Mouse (Mus musculus) stomach, embryonic 16.5 days (tissue): ENCODE results near the gene Rpl22. TPM values are rescaled to one million over a fixed set of nuclear protein-coding genes. Genes with fewer than 3 reads are reported as not detected.

Experiments
- ATAC-seq: fragments of 200-750 bp; cut with Nextera tagmentation; 2 replicates; pipeline ENCODE4 v1.8.0; 2017; ENCODE audit warnings: moderate number of reproducible peaks, moderate TSS enrichment; ENCODE audit not compliant: insufficient read depth, low FRiP score
- H3K27ac ChIP-seq: fragments of 300-500 bp; sonication (generic); 2 replicates; pipeline ENCODE4 v1.5.1; 2014; ENCODE audit warnings: low read length
- H3K27me3 ChIP-seq: fragments of 300-500 bp; sonication (generic); 2 replicates; pipeline ENCODE4 v1.6.1; 2014; ENCODE audit warnings: low read length, control low read depth, mixed read lengths; ENCODE audit not compliant: control insufficient read depth, insufficient read depth
- H3K36me3 ChIP-seq: fragments of 300-500 bp; sonication (generic); 2 replicates; pipeline ENCODE4 v1.6.1; 2014; ENCODE audit warnings: low read length; ENCODE audit not compliant: control insufficient read depth, insufficient read depth
- H3K4me1 ChIP-seq: fragments of 300-500 bp; sonication (generic); 2 replicates; pipeline ENCODE4 v1.6.1; 2014; ENCODE audit warnings: low read length, control low read depth, mixed read lengths; ENCODE audit not compliant: control insufficient read depth, insufficient read depth
- H3K4me2 ChIP-seq: fragments of 300-500 bp; sonication (generic); 2 replicates; pipeline ENCODE4 v1.6.1; 2014; ENCODE audit warnings: low read depth, low read length, mixed read lengths
- H3K4me3 ChIP-seq: fragments of 300-500 bp; sonication (generic); replicated peaks from 2 replicates; pipeline ENCODE4 v1.5.1; 2014; ENCODE audit warnings: mild to moderate bottlenecking, low read length
- H3K9ac ChIP-seq: fragments of 300-500 bp; sonication (generic); 2 replicates; pipeline ENCODE4 v1.6.1; 2014; ENCODE audit warnings: low read length
- H3K9me3 ChIP-seq: fragments of 300-500 bp; sonication (generic); replicated peaks from 2 replicates; pipeline ENCODE4 v1.6.1; 2016; ENCODE audit warnings: low read length, control low read depth; ENCODE audit not compliant: control insufficient read depth
- WGBS: fragments of 180-500 bp; shearing (Covaris S2); extraction: QIAGEN DNeasy Blood & Tissue Kit; methylation state at CpG from one replicate; pipeline ENCODE4 v1.1.7; 2014; 5-methylcytosine and 5-hydroxymethylcytosine counted together
- polyA plus RNA-seq: library from polyadenylated mRNA; unstranded; fragments of >200 nt; fragmentation: Nextera tagmentation; extraction: Ambion mirVana; gene quantifications from 2 replicates; pipeline ENCODE4 v1.2.1, GENCODE M21; 2015

Rpl22 gene
- polyA plus RNA-seq, 1 experiment from 2014 or later: 377 TPM

DNA sequence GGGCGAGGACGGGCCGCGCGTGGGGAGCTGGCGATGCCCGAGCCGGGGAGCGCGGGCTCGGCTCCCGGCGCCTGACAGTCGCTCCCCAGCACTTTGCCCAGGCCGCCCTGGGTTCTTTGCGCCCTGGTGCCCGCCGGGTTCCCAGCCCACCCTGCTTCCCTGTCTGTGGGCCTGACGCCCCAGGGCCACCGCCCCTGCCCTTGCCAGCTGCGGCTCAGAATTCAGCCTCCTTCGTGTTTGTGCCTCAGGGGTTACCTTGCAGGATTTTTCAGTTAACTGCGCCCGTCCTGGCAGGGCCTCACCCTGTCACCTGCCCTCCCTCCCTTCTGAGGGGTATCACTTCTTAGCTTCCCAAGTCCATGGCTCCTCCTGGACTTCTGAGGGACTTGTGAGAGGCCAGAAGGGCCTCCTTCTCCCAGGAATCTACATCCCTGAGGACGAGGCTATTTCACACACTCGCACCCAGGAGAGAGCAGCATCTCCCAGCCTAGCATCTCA lies 13.8 kb downstream of the Rpl22 start:
- Histone ChIP-seq H3K4me3 (peak overlapping the region; percentile 51), H3K9me3 (no peaks in the 10 kb centered on the region), H3K27ac (no peak overlapping the region), H3K4me1 (0 out of 2 replicates have a peak, but pooled peaks cover 6% of the 10 kb centered on the region), H3K27me3 (peaks cover 39% of the 10 kb centered on the region), H3K9ac (peak overlapping the region; percentile 62), H3K36me3 (no peaks in the 10 kb centered on the region), H3K4me2 (peak overlapping the region; percentile 98)
- 4% methylated on average over 24 of the region's 26 CpGs for WGBS
- ATAC-seq: no peak

DNA sequence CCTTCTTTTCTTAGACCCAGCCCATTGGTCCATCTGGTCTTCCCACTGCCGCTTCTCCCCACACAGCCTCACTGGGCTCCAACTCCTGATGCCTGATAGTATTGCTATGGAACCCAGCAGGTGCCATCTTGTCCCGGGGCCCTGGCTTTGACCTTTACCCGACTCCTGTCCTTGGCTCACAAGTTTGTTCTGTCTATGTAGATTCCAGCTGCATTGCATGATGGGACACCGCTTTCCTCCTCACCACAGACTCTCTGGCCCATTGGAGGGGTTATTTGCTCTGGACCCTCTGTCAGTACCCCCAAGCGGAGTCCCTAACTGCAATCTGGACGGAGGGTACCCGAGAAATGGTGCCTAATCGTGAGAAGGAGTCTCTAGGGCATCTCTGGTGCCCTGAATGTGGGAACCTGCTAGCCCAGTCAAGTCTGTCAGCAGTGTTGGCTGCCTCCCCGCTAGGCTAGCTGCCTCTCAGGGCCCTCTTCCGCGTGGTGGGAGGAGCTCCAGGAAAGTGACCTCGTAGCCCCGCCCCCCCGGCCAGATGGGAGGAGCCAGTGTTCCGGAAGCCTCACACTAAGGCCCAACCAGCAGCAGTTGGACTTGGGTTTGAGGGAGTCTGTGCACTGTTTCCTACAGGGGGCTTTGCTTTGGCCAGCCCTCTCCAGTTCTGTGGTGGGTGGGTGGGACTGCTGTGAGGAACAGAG lies 15.2 kb downstream of the Rpl22 start:
- peaks cover 39% of the 10 kb centered on the region for H3K27me3 ChIP-seq
- H3K27ac ChIP-seq: no peak overlapping the region
- 38% methylated on average over 15 of the region's 15 CpGs for WGBS
- H3K4me1 ChIP-seq: peaks cover 16% of the 10 kb centered on the region; the same call in 1 of the 2 replicates
- no peak overlapping the region for H3K4me2 ChIP-seq
- no peaks in the 10 kb centered on the region for H3K9me3 ChIP-seq
- ATAC-seq: no peak
- H3K4me3 ChIP-seq: no peak overlapping the region
- no peaks in the 10 kb centered on the region for H3K36me3 ChIP-seq
- H3K9ac ChIP-seq: no peak overlapping the region

DNA sequence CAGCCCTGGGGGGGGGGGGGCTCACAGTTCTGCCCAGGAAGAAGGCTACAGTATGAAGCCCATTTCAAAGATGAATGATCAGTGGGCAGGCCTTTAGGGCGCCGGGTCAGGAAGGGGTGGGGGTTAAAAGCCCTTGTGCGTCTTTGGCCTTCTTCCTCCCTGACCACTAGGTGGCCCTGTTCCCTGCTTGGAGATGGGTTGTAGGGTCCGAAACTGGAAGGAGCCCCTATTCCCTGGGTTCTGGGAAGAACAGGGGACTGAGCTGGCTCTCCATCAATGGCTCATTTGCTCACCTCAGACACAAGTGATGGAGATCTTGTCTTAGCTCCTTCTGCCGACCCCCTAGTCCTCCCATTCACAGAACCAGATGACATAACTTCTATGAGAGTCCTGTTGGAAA lies 17.8 kb downstream of the Rpl22 start:
- Histone ChIP-seq H3K27me3 (peaks cover 30% of the 10 kb centered on the region), H3K4me3 (no peak overlapping the region), H3K9me3 (no peaks in the 10 kb centered on the region), H3K4me2 (no peak overlapping the region), H3K4me1 (peaks cover 16% of the 10 kb centered on the region; the same call in 1 of the 2 replicates), H3K36me3 (no peaks in the 10 kb centered on the region), H3K27ac (no peak overlapping the region), H3K9ac (no peak overlapping the region)
- ATAC-seq: no peak
- 15% methylated on average over 5 of the region's 5 CpGs for WGBS

- H3K9me3 ChIP-seq: no peaks in the 10 kb centered on the region
- ATAC-seq: no peak
- H3K36me3 ChIP-seq: no peaks in the 10 kb centered on the region
- peaks cover 17% of the 10 kb centered on the region for H3K27me3 ChIP-seq
- H3K4me1 ChIP-seq: peaks cover 11% of the 10 kb centered on the region; the same call in 1 of the 2 replicates
- H3K4me3 ChIP-seq: no peak overlapping the region
- H3K9ac ChIP-seq: no peak overlapping the region
- H3K27ac ChIP-seq: no peak overlapping the region
- no peak overlapping the region for H3K4me2 ChIP-seq
- WGBS: 41% methylated on average over 7 of the region's 7 CpGs
Observed at GRCm38 (mm10) chr4:152344651-152345050, 19.1 kb downstream of the Rpl22 start.

- H3K9me3 ChIP-seq: no peaks in the 10 kb centered on the region
- H3K9ac ChIP-seq: 0 out of 2 replicates have a peak overlapping the region, but pooled peaks have one; percentile 11
- H3K36me3 ChIP-seq: no peaks in the 10 kb centered on the region
- peaks cover 10% of the 10 kb centered on the region for H3K27me3 ChIP-seq
- H3K4me3 ChIP-seq: no peak overlapping the region
- peak; percentile 26; the same call in 1 of the 2 replicates for ATAC-seq
- no peak overlapping the region for H3K27ac ChIP-seq
- WGBS: 37% methylated on average over 7 of the region's 7 CpGs
- H3K4me2 ChIP-seq: no peak overlapping the region
- H3K4me1 ChIP-seq: peaks cover 11% of the 10 kb centered on the region; the same call in 1 of the 2 replicates
Observed at GRCm38 (mm10) chr4:152345120-152345889, 19.8 kb downstream of the Rpl22 start.

DNA sequence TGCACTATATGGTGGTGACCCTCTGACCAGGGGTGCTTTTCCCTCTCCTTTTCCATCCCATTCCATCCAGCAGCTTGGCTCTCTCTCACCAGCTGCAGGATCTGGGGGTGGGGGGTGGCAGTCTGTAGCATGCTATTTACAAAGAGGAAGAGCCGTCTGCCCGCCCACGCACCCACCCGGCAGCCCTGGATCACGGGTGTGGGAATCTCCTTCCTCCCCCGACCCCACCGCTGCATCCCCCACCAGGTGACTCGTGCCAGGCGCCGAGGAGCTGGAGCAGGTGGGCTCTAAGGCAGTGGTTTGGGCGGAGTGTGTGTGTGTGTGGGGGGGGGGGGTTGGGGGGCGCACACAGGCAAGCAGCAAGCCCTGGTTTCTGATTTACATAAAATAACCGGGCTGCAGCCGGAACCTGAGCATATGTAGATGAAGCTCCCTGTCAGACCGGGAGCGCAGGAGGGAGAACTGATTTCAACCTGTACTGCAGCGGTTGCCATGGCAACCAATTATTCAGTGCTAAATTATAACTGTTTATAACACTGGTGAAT lies 24.4 kb downstream of the Rpl22 start:
- Histone ChIP-seq H3K9ac (no peak overlapping the region), H3K4me3 (no peak overlapping the region), H3K36me3 (no peaks in the 10 kb centered on the region), H3K4me2 (no peak overlapping the region), H3K4me1 (peaks cover 6% of the 10 kb centered on the region; the same call in 1 of the 2 replicates), H3K27ac (no peak overlapping the region), H3K27me3 (peaks cover 14% of the 10 kb centered on the region; the same call in 1 of the 2 replicates), H3K9me3 (no peaks in the 10 kb centered on the region)
- no peak for ATAC-seq
- WGBS: 6% methylated on average over 17 of the region's 17 CpGs

DNA sequence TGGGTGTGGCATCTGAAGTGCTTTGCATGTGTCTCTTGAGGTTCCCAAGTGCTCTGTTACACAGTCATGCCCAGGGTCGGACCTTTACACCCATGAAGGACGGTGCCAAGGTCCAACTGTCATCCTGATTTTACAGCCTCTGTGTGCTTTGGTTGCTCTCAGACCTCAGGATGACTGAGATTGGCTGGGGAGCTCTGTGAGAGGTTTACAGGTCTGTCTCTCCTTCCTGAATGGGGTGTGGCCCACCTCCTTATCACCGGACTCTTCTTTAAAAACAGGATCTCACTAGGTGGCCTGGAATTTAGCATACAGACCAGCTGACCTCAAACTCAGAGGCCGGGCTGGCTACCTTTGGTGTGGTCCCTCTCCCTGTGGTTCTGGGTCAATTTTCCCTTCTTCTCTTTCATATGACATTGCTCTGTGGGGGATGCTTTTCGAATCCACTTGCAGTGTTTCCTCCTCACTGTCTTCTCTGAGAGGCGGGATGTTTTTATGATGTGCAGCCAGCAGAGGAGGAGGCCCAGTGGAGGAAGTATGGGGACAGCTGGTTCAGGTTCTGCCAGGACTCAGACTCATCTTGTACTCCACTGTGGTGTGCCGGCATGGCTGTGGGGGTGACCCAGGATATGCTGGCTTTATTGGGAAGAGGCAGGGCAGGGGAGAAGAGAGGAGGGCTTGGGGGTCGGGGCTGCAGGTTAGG lies 25.3 kb downstream of the Rpl22 start:
- Histone ChIP-seq H3K27me3 (peaks cover 14% of the 10 kb centered on the region; the same call in 1 of the 2 replicates), H3K9me3 (no peaks in the 10 kb centered on the region), H3K4me1 (no peaks in the 10 kb centered on the region), H3K36me3 (no peaks in the 10 kb centered on the region), H3K4me2 (no peak overlapping the region), H3K4me3 (no peak overlapping the region), H3K9ac (no peak overlapping the region), H3K27ac (no peak overlapping the region)
- no peak for ATAC-seq
- WGBS: 25% methylated on average over 8 of the region's 8 CpGs

DNA sequence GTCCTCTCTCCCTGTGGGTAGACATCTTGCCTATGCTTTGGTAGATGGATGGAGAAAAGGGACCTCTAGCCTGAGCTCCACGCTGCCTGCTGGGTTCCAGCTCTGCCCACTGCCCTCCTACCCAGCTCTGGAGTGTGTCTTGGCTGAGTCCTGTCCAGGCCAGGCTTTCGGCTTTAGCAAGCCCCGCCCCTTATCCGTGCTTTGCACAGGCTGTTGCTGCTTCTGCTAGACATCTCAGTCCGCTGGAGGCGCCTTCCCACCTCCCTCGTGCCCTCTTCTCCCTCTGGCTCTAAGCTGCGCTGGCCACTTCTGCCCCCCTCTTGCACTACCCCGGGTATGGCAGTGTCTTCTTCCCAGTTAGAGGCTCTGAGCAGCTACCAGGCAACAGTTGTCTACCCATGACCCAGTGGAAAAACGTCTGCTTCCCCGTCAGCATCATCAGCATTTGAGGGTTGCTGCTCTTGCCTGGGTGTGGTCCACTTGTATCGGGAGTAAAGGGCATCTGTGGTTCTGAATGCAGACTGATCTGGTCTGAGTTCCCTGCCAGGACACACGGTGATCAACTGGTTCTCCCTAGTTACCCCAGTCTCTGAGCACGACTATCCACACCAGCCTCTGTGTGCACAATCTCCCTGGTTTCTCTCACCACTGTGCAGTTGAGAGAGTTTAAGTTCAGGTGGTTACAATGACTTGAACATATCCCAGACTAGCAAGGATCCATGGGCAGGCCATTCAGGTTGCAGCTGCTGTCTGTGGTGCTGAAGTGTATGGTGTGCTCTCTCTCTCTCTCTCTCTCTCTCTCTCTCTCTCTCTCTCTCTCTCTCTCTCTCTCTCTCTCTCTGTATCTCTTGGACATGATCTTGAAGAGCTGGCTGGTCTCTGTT lies 26.1 kb downstream of the Rpl22 start:
- Histone ChIP-seq H3K4me2 (no peak overlapping the region), H3K4me1 (no peaks in the 10 kb centered on the region), H3K9me3 (no peaks in the 10 kb centered on the region), H3K36me3 (no peaks in the 10 kb centered on the region), H3K9ac (no peak overlapping the region), H3K27ac (no peak overlapping the region), H3K4me3 (no peak overlapping the region), H3K27me3 (peaks cover 14% of the 10 kb centered on the region; the same call in 1 of the 2 replicates)
- peak; percentile 56 for ATAC-seq
- 12% methylated on average over 14 of the region's 14 CpGs for WGBS
